Mouse (Mus musculus) ZHBTc4 (cell line): Measurements from ENCODE around the gene Cracr2b.
"Not testable (repeated sequence)": the region's sequence is repeated elsewhere in the genome, so short reads cannot be mapped to it uniquely, and the experiment has no call there.

Source experiments
- DNase-seq: peaks from one replicate; pipeline ENCODE4 v3.0.0-alpha.2; 2011; ENCODE audit warnings: low read depth, low spot score

The Cracr2b gene

DNA sequence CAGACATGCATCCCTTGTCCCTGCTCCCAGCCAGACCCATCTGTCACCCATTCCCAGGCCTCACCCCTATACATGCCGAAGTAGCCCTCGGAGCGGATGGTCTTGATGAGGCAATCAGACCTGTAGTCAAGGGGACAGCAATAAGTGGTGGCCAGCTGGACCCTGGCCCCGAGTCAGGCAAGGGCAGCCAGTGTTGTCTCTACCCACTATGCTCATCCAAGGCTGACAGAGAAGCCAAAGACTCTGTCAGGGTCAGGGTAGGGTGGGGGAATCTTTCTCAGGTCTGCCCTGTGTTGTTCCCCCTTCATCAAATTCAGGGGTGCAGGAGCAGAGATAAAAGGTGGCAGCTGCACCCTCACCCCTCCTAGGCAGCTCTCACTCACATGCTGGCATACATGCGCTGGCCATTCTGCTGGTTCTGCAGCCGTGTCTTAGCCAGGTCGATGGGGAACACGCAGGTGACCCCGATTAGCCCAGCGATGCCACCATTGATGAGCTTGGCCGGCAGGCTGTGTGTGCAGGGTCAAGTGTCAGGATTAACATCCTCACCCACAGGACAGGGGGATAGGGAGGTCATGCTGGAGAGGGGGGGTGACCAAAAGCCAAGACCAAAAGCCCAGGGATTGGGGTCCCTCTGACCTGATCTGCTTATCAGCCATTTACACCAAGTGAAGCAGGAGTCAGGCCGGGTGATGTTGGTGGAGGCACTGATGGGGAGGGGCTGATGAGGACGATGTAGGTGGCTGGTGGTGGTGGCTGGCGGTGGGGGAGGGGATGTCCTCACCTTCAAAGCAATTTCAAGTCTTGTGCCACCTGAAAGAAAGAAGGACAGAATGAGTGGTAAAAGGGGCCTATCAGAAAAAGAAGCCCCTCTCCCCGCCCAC, 27.1 kb upstream of the Cracr2b start:
- DNase-seq = no peak

GRCm38 (mm10) chr7:141434464-141434863, 26.4 kb upstream of the Cracr2b start:
- DNase-seq = peak; percentile 60

DNA sequence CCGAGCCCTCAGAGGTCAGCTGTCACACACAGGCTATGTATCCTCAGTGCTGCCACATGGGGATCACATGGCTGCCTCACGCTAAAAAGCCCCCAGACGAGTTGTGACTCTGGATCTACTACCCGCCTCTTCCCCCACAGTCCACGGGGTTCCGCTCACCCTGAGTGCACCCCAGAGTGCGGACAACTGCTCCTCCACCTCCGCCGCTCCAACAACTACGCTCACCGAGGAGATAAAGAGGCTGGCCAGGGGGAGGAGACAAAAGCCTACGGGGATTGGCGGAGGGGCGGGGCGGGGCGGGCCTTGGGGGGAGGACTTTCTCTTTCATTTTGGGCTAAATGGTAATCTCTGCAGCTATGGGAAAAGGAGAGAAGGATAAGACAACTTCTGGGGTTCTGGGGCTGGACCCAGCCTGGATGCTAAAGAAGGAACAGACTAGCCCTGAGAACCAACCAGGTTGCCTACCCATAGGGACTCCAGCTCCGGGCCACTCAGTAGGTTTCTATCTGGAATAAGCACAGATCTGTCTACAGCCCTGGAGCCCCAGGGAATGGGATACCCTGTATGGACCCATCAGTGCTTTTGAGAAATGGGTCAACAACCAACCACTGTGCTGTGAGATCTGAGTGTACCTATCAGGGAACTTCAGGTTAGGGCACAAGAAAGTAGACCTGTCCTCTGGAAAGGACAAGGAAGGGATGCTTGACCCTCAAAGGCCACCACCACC, 25.6 kb upstream of the Cracr2b start:
- peak; percentile 66 for DNase-seq

DNA sequence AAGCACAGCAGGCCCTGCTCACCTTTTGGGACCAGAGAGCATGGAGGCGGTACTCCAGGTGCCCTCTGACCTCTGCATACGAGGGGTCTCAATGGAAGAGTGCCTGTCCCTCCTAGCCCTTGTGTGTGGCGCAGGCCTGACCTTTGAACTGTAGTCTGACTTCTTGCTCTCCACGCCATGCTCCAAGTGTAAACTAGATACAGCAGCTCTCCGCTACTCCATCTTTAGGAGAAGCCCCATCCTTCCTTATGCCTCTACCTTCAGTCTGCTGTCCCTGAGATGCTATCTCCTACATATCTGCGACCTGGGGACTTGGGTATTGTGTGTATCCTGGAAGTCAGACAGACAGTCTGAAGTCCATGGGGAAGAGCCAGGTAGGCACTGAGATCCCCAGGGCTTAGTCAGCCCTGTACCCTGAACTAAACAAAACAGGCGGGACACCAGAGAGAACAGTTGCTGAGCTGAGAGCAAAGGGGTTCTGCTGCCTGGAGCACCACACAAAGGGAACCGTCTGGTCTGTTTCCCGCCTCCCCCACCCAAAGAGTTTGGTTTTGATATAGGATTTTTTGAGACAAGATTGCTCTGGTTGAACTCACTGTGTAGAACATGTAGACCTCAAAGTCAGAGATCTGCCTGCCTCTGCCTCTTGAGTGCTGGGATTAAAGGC, 24.9 kb upstream of the Cracr2b start:
- no peak for DNase-seq

DNA sequence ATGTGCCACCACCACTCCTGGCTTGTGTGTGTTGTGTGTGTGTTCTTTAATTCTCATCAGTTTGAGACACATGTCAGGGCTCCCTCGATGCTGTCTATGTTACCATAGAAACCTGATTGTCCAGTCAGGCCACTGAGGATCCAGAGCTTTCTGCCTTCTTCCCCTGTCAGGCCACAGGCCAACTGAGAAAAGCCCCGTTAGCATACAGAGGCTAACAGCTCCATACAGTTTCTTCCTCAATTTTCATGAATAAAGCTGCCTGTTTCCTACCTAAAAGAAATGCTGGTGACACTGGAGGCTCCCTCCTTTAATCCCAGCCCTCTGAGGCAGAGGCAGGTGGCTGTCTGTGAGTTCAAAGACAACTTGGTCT, 24.4 kb upstream of the Cracr2b start:
- no peak for DNase-seq

DNA sequence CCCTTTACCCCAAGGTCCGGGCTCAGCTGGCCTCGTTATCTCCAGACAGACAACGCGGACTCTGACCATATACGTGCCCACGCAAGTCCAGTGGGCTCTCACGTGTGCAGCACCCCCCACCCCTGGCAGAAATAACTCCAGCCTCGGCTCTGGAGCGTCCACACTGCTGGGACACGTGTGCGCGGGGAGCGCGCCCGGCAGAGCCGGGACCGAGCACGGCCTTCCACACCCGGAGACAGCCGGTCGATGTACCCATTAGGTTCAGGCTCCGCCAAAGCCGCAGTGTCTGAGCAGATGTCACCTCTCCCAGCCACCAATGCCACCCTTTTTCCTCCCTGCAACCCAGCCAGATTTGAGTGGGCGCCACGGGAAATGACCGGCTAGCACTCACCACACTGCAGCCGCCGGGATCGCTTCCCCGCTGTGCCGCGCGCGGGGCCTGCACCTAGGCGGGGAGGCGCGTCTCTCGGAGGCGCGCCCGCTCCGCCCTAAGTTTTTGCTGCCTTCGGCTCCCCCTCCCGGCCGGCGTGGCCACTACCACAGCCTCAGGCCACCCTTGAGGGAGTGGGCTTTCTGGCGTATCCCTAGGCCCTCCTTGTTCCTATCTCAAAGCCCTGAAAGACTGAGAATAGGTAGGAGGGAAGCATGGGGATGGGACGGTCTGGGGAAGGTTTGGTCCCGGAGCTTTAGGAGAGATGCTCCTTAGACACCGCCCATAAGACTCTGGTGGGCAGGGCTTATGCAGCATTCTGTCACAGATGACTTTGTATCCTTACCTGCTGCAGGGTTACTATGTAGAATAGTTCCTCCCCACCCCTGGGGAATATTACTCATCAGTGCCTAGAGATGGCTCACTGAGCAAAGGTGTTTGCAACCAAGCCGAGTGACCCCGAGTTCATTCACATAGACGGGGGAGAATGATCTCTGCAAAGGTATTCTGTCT, 23.4 kb upstream of the Cracr2b start, which contains the start of gene Slc25a22:
TSS of gene Slc25a22 (minus strand) at position 715 of the 943 bp plus-strand sequence.
- peak; percentile 94 for DNase-seq

GRCm38 (mm10) chr7:141438201-141438968, 22.5 kb upstream of the Cracr2b start:
- DNase-seq = no peak

GRCm38 (mm10) chr7:141439140-141439679, 21.7 kb upstream of the Cracr2b start:
- DNase-seq = no peak

DNA sequence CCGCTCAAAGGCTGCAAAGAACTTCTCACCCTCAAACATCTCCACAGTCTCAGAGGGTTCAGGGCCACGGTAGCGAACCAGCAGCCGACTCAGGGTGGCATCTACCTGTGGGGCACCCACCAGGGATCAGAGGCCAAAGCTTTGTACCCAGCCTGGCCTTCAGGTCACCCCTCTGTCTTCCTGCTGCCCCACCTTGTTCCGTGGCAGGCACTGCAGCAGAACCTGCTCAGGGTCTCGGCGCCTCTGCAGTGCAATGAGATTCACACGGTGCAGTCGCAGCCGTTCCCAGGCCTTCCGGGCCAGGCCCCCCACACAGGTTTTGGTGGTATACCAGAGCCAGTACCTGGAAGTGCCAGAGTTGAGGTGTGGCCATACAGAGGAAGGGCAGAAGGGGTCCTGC, 21.1 kb upstream of the Cracr2b start:
- no peak for DNase-seq

GRCm38 (mm10) chr7:141440613-141441012, 20.3 kb upstream of the Cracr2b start:
- DNase-seq = peak; percentile 91

DNA sequence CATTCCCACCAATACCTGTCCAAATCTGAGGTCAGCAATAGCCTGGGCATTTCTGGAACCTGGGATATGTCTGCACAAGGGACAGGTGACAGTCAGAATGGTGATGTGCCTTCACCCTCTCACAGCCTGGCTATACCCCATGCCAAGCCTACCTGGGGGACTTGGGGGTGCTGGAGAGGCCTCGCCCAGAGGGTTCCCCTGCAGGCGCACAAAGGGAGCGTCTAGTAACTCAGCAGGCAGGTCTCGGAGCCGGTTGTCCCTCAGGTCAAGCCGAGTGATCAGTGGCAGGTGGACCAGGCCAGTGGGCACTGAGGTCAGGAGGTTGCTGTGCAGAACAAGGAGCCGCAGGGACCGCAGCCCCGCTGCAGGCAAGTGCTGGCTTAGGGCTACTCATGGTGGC, 19.4 kb upstream of the Cracr2b start:
- no peak for DNase-seq

DNA sequence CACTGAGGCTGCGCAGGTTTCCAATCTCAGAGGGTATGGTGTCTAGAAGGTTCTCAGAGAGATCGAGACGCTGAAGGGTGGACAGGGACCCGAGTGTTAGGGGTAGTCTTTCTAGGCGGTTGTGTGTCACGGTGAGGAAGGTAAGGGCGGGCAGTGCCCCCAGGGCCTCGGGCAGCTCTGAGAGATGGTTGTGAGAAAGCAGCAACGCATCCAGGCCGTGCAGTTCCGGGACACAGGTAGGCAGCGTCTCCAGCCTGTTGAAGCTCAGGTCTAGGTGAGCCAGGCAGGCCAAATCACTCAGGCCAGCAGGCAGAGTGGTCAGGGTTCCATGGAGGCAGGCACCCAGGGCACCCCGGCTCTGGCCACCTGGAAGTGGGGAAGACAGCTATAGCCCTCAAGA, 18.7 kb upstream of the Cracr2b start:
- no peak for DNase-seq

DNA sequence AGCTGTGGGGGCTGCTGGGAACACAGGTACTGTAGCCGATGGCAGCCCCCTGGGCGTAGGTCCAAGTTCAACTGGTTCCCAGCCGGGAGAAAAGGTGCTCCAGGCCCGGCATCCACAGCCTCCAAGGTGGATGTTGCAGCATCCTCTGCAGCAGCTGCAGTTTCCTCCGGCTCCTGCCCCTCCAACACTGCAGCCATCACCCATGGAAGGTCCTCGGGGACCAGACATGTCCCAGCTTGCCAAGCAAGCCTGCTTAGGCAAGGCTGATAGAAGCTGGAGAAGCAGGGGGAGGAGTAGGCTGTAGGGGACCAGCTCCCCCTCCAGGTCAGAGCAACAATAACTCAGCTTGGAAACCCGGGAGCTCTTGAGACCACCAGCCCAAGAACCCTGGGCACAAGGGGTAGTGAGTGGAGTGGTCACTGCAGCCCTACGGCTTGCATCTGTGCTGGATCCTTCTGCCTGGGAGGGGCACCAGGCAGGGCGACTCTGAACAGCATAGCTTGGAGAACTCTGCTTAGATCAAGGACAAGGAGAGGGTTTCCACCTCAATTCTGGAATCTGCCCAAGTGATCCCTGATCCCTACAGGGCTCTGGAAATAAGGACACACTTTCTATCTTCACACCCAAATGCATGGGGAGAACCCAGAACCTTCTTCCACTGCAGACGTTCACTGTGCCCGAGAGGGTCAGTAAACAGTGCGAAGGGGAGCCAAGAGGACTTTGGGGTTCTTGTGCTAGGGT, 17.6 kb upstream of the Cracr2b start:
- peak; percentile 77 for DNase-seq

GRCm38 (mm10) chr7:141443828-141444237, 17.1 kb upstream of the Cracr2b start, which contains the start of gene Pidd1:
Gene Pidd1 (minus strand): TSS chr7:141444025.
- peak; percentile 94 for DNase-seq

DNA sequence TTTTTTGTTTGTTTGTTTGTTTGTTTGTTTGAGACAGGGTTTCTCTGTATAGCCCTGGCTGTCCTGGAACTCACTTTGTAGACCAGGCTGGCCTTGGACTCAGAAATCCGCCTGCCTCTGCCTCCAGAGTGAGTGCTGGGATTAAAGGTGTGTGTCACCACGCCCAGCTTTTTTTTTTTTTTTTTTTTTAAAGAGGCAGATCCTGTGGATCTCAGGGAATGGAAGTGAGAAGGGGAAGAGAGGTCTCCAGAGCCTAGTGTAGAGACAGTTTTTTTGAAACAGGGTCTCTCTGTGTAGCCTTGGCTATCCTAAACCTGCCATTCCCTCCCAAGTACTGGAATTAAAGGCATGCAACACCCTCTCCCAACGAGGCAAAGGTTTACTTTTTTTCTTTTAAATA, 14.5 kb upstream of the Cracr2b start:
- DNase-seq = not testable (repeated sequence)

- peak; percentile 97 for DNase-seq
Observed at GRCm38 (mm10) chr7:141447110-141447991, 13.5 kb upstream of the Cracr2b start, which contains the start of gene Rplp2. Gene Rplp2 (plus strand): TSS chr7:141447370.

DNA sequence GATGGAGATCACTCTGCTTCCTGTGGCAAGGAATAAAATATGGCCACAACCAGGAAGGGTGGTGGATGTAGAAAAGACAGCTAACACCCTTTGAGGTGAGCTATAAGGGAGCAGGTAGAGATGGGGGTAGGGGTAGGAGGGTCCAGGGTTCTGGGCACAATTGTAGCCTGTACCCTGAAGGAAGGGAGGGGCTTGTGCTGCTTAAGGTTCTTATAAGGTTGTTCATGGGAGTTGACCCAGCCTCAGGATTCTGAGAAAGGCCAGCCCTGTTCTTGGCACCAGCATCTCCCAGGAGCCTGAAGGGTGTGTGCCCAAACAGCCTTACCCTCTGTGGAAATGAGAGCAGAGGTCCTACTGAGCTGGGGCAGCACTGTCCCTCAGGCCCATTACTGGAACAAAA, 9.0 kb upstream of the Cracr2b start:
- DNase-seq = peak; percentile 66

- no peak for DNase-seq
Observed at GRCm38 (mm10) chr7:141453636-141454035, 7.3 kb upstream of the Cracr2b start.
